Mouse (Mus musculus): ENCODE results near the gene Pip5k1c. TPM values are rescaled to one million over a fixed set of nuclear protein-coding genes. Genes with fewer than 3 reads are reported as not detected.
A peak's percentile ranks its signal among the peaks of the same experiment; 100 is the strongest.

Gene Pip5k1c
- polyA plus RNA-seq, 1 experiment from 2014 or later, result 13.2 TPM

DNA sequence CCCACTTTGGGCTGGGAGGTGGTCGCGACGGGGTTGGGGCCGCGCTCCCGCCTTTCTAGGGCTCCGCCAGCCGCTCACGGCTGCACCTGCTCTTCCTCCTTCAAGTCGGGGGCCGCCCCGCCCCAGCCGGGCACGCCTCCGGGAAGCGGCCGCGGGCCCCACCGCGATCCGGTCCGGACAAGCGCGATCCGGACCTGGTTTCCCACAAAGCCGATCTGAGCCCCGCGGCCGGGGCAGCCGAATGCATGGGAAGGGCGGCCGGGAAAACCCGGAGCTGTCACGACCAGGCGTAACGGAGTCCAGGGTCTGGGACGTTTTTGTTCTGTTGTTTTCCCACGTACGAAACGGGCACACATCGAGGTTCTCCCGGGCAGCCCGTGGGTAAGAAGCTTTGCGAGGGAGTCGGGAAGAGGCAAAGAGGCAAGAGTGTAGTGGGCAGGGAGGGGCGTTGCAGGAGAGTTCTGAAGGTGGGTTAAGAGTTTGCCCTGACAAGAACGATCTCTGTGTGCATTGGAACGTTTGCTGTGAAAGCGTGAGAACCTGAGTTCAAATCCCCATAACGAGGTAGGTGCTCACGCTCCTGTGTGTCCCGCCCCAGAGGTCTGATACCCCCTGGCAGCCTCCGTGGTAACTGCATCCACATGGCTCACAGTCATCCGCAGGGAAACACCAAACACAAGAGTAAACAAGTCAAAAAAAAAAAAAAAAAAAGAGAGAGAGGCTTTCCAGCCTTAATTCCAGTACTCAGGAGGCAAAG, 6.9 kb upstream of the Pip5k1c start:
- H3K9ac ChIP-seq, result peak overlapping the region; percentile 64
- H3K27me3 ChIP-seq, result peaks cover 65% of the 10 kb centered on the region
- WGBS (ENCODE audit: insufficient replicate concordance), result 1% methylated on average over 54 of the region's 54 CpGs
- H3K27ac ChIP-seq, result 0 out of 2 replicates have a peak overlapping the region, but pooled peaks have one; percentile 34
- peak; percentile 72 for ATAC-seq (ENCODE audit: low read depth)
- no peaks in the 10 kb centered on the region for H3K9me3 ChIP-seq (replicated peaks)
- DNase-seq, result peak; percentile 83
- peak overlapping the region; percentile 53 for H3K4me3 ChIP-seq (replicated peaks)
- peak overlapping the region; percentile 74 for H3K4me2 ChIP-seq
- H3K4me1 ChIP-seq (replicated peaks), result peaks cover 46% of the 10 kb centered on the region
- no peaks in the 10 kb centered on the region for H3K36me3 ChIP-seq

DNA sequence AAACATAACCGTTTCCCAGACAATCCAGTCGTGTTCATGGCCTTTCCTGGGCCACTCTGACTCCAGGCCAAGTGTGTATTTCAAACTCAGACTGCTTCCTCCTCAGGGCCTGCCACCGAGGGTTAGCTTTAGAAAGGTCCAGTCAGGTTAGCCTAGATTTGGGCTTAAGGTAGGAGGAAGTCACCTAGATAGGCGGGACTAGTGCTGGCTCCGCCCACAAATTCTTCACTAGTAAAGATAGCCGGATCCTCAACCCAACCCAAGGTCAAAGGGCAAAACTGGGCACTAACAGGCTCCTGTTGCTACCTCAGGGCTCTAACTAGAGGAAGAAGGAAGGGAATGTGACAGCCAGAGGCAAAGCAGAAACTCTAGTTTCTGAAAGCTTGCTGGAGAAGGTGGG, 6.2 kb upstream of the Pip5k1c start:
- ATAC-seq (ENCODE audit: low read depth), result no peak
- H3K9me3 ChIP-seq (replicated peaks), result no peaks in the 10 kb centered on the region
- DNase-seq, result no peak
- H3K4me2 ChIP-seq, result peak overlapping the region; percentile 74; the same call in 1 of the 2 replicates
- peak overlapping the region; percentile 53; the same call in 1 of the 2 replicates for H3K4me3 ChIP-seq (replicated peaks)
- no peaks in the 10 kb centered on the region for H3K36me3 ChIP-seq
- peaks cover 59% of the 10 kb centered on the region for H3K27me3 ChIP-seq
- H3K27ac ChIP-seq, result no peak overlapping the region
- WGBS (ENCODE audit: insufficient replicate concordance), result 34% methylated on average over 6 of the region's 6 CpGs
- H3K9ac ChIP-seq, result no peak overlapping the region
- peaks cover 53% of the 10 kb centered on the region for H3K4me1 ChIP-seq (replicated peaks)

DNA sequence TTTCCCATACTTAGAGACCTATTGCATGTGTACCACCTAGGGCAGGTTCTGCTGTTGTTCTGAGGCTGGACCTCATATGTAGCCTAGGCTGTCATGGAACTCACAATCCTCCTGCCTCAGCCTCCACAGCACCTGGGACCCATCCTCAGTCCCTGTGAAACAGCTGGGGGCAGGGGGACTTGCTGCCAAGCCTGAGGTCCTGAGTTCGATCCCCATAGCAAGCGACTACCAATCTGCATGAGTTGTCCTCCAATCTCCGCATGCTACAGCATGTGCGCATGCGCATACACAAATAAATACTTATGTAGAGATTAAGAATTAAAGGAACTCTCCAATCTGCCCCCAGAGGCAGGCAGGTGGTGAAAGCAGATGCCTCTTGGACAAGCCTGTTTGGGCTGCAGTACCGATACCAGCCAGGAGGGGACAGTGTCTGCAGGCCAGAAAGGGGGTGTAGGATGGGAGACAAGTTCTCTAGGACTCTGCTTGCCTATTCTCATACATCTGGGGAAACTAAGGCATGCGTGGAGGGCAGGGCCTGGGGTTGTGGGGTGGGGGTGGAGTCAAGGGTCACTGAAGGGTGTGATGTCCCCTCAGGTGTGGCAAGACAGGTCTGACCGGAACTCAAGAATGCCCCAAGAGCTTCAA, 5.1 kb upstream of the Pip5k1c start:
- H3K9me3 ChIP-seq (replicated peaks), result no peaks in the 10 kb centered on the region
- DNase-seq (peak; percentile 63), ATAC-seq (ENCODE audit: low read depth) (no peak)
- H3K4me2 ChIP-seq, result no peak overlapping the region
- H3K4me1 ChIP-seq (replicated peaks), result peaks cover 62% of the 10 kb centered on the region
- no peaks in the 10 kb centered on the region for H3K36me3 ChIP-seq
- no peak overlapping the region for H3K27ac ChIP-seq
- no peak overlapping the region for H3K4me3 ChIP-seq (replicated peaks)
- peaks cover 49% of the 10 kb centered on the region for H3K27me3 ChIP-seq
- no peak overlapping the region for H3K9ac ChIP-seq
- 52% methylated on average over 8 of the region's 8 CpGs for WGBS (ENCODE audit: insufficient replicate concordance)

DNA sequence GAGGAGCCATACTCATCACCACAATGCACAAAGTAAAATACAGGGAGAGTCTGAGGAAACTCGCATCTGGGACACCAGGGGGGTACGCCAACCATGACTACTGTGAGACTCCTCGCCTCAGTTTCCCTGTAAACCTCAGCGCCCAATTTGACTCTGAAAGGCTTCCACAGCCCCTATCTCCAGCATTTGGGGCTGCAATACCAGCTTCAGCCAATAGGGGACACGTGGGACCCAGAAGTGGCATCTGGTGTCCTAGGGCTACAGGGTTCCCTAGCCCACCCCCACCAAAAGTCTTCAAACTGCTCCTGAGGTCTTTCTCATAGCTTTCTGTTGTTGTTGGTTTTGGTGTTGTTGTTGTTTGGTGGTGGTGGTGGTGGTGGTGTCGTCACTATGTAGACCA, 4.2 kb upstream of the Pip5k1c start:
- DNase-seq (no peak), ATAC-seq (ENCODE audit: low read depth) (no peak)
- H3K27ac ChIP-seq, result no peak overlapping the region
- H3K9me3 ChIP-seq (replicated peaks), result no peaks in the 10 kb centered on the region
- H3K27me3 ChIP-seq, result peaks cover 39% of the 10 kb centered on the region
- H3K4me2 ChIP-seq, result no peak overlapping the region
- WGBS (ENCODE audit: insufficient replicate concordance), result 24% methylated on average over 6 of the region's 6 CpGs
- H3K4me3 ChIP-seq (replicated peaks), result no peak overlapping the region
- H3K36me3 ChIP-seq, result no peaks in the 10 kb centered on the region
- H3K4me1 ChIP-seq (replicated peaks), result peaks cover 67% of the 10 kb centered on the region
- H3K9ac ChIP-seq, result no peak overlapping the region

DNA sequence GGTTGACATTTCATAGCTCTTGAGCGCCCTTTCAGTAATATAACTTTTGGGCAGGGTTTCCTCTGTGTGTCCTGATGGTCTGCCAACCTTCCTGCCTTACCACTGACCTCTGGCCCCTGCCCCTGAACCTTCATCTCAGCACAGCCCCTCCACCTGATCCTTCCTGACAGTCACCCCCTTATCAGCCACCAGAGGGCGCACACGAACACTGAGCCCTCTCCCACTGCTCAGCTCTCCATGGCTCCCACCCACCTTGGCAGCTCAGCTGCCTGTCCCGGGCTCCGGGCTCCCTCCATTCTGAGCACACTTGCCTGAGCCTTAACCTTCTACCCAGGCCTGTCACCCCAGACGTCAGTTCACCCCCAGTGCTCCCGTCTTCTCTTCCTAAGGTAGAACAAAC, 3.5 kb upstream of the Pip5k1c start:
- Histone ChIP-seq H3K27me3 (peaks cover 33% of the 10 kb centered on the region), H3K27ac (no peak overlapping the region), H3K9me3 (replicated peaks) (no peaks in the 10 kb centered on the region), H3K4me3 (replicated peaks) (no peak overlapping the region), H3K36me3 (no peaks in the 10 kb centered on the region), H3K9ac (no peak overlapping the region), H3K4me2 (no peak overlapping the region), H3K4me1 (replicated peaks) (peaks cover 74% of the 10 kb centered on the region)
- 8% methylated on average over 7 of the region's 7 CpGs for WGBS (ENCODE audit: insufficient replicate concordance)
- no peak for ATAC-seq (ENCODE audit: low read depth)
- peak; percentile 47 for DNase-seq

DNA sequence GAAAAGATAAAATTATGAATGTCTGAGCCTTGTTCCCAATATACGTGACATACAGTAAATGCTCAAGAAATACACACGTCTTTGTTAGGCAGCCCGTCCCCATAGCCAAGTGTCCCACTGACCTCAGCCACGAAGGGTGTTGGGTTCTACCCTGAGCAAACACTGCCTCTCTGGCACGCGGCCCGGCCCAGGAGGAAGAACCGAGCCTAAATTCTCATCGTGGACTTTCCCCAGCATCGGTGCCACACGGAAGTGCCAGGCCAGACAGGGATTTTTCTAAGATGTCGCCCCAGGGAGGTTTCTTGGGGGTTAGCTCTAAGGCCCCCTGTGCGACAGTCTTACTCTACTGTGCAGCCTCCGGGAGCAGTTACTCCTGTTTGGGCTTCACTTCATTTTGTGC, 3.0 kb upstream of the Pip5k1c start:
- ATAC-seq (ENCODE audit: low read depth), result no peak
- H3K9ac ChIP-seq, result no peak overlapping the region
- H3K4me2 ChIP-seq, result no peak overlapping the region
- H3K27me3 ChIP-seq, result peaks cover 27% of the 10 kb centered on the region
- no peak overlapping the region for H3K27ac ChIP-seq
- no peak for DNase-seq
- no peak overlapping the region for H3K4me3 ChIP-seq (replicated peaks)
- 57% methylated on average over 14 of the region's 14 CpGs for WGBS (ENCODE audit: insufficient replicate concordance)
- H3K9me3 ChIP-seq (replicated peaks), result no peaks in the 10 kb centered on the region
- H3K36me3 ChIP-seq, result no peaks in the 10 kb centered on the region
- H3K4me1 ChIP-seq (replicated peaks), result peaks cover 77% of the 10 kb centered on the region

DNA sequence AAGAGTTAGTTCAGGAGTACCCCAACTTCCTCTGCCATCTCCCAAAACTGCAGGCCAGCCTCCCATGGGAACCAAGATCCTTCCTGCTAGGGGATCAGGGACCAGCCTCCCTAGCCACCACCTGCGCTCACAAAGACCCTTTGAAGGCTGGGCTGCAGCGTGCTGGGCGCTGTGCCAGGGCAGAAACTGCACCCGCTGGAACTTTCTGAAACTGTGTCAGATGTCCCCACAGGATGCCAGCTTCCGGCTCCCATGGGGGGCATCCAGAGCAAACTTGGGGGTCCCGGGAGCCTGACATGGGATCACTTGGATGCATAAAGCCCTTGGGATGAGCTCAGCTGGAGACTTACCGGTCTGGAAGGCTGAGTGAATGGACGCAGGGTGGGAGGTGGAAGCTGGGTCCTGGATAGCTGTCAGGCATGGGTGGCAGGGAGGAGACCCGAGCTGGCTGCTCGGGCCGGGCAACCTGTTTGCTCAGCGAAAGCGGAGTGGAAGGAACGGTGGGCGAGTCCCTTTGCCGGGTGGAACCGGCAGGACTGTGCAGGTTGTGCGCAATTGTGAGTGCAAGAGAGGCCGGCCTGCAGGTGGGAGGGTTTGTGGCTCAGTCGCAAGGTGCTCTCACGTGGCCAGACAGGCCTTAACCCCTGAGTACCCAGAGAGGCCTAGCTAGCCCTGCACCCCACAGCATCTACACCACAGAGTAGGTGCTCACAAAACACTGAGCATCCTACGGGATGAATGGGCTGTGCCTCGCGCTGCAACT, 1.9 kb upstream of the Pip5k1c start:
- 56% methylated on average over 24 of the region's 24 CpGs for WGBS (ENCODE audit: insufficient replicate concordance)
- DNase-seq, result no peak
- no peak overlapping the region for H3K9ac ChIP-seq
- peak overlapping the region; percentile 3; the same call in 1 of the 2 replicates for H3K4me2 ChIP-seq
- H3K9me3 ChIP-seq (replicated peaks), result no peaks in the 10 kb centered on the region
- peaks cover 77% of the 10 kb centered on the region for H3K4me1 ChIP-seq (replicated peaks)
- peaks cover 17% of the 10 kb centered on the region for H3K27me3 ChIP-seq
- no peak for ATAC-seq (ENCODE audit: low read depth)
- H3K4me3 ChIP-seq (replicated peaks), result no peak overlapping the region
- H3K27ac ChIP-seq, result no peak overlapping the region
- no peaks in the 10 kb centered on the region for H3K36me3 ChIP-seq

DNA sequence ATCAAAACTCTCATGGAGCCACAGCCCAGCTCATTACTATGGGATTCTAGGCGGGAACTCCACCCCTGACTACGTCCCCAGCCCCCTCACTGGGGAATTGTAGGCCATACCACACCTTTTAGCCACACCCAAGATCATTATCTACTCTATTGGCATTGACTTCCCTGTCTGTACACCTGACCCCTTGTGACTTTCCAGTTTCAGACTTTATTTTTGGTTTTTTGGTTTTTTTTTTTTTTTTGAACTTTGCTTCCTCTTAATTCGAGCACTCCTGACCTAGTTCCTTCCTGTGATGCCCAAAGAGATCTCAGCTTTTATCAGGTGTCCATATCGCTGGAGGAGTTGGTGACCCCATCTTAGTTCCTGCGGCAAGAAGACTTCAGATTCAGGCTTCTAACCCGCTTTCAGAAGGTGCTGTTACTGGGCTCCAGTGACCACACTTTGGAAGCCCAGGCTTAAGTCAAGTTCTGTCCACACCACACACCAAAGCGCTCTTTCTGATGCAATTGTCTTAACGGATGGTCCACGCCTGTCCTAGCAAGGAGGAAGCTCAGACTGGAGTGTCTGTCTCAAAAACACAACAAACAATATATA, 1.2 kb upstream of the Pip5k1c start, which contains the start of gene Tjp3:
Gene Tjp3, minus strand, starts transcription at position 71 of the 594 bp plus-strand sequence.
- 47% methylated on average over 9 of the region's 9 CpGs for WGBS (ENCODE audit: insufficient replicate concordance)
- H3K4me2 ChIP-seq, result peak within 1 kb of the TSS; percentile 33
- H3K4me3 ChIP-seq (replicated peaks), result 0 out of 2 replicates have a peak within 1 kb of the TSS, but pooled peaks have one; percentile 1
- H3K9ac ChIP-seq, result no peak within 1 kb of the TSS
- peaks cover 13% of the 10 kb centered on the region for H3K27me3 ChIP-seq
- peaks cover 77% of the 10 kb centered on the region for H3K4me1 ChIP-seq (replicated peaks)
- no peaks in the 10 kb centered on the region for H3K36me3 ChIP-seq
- peak within 1 kb of the TSS; percentile 60 for H3K27ac ChIP-seq
- no peak for DNase-seq
- no peaks in the 10 kb centered on the region for H3K9me3 ChIP-seq (replicated peaks)
- no peak for ATAC-seq (ENCODE audit: low read depth)

DNA sequence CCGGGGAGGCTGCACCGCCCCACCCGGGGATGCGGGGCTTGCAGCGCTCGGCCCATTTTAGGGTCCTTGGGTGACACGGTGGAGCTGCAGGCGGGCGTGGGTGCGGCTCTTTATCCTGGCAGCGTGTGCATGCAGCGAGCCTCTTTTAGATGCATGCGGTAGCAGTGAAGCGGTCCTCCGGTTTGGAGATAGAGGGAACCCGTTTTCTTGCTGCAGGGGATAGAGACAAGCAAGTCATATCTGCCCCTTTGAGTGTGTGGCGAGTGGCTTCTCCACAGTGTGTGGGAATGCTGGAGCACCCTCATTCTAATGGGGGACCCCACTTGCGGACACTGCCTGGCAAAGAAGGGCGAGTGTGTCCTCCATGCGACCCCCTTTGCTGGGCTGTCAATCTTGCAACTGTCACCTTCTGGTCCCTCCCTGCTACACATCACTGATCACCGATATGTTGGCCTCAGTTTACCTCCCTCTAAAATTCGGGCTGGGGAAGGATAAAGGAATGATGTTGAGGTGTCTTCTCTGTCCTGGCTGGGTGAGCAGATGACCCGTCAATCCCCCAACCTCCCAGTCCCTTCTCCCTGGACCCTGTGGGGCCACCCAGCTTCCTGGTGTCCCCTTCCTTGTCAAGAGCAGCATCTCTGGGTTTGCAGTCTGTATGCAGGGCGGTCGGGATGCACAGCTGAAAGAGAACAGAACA, 719 bp downstream of the Pip5k1c start:
- H3K27ac ChIP-seq, result peak overlapping the region; percentile 85
- DNase-seq, result no peak
- H3K36me3 ChIP-seq, result no peaks in the 10 kb centered on the region
- peak overlapping the region; percentile 85 for H3K9ac ChIP-seq
- H3K4me3 ChIP-seq (replicated peaks), result peak overlapping the region; percentile 76
- H3K27me3 ChIP-seq, result peaks cover 13% of the 10 kb centered on the region
- H3K4me2 ChIP-seq, result peak overlapping the region; percentile 95
- no peaks in the 10 kb centered on the region for H3K9me3 ChIP-seq (replicated peaks)
- H3K4me1 ChIP-seq (replicated peaks), result peaks cover 83% of the 10 kb centered on the region
- ATAC-seq (ENCODE audit: low read depth), result no peak
- WGBS (ENCODE audit: insufficient replicate concordance), result 2% methylated on average over 25 of the region's 25 CpGs

DNA sequence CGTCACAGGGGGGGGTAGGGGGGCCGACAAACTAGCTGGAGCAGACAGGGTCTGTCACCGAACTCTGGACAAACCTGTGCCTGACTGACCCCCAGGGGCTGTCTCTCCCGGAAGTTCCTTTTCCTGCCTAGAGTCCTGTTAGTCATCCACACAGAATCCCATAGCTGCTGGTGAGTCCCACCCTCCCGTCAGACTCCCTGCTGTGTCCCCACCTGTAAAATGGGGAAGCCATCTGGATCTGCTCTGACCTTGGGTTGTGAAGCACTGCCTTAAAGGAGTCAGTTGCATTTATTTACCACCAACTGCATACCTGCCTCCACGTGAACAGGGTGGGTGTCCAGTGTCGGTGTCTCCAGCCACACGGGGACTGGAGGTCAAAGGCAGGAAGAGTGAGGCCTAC, 1.7 kb downstream of the Pip5k1c start:
- Histone ChIP-seq H3K4me2 (peak overlapping the region; percentile 95), H3K4me3 (replicated peaks) (peak overlapping the region; percentile 76), H3K36me3 (no peaks in the 10 kb centered on the region), H3K4me1 (replicated peaks) (peaks cover 87% of the 10 kb centered on the region), H3K27ac (no peak overlapping the region), H3K27me3 (peaks cover 13% of the 10 kb centered on the region), H3K9me3 (replicated peaks) (no peaks in the 10 kb centered on the region), H3K9ac (peak overlapping the region; percentile 85)
- WGBS (ENCODE audit: insufficient replicate concordance), result 26% methylated on average over 8 of the region's 8 CpGs
- ATAC-seq (ENCODE audit: low read depth) (no peak), DNase-seq (no peak)

Data from liver, embryonic 13.5 days (tissue).